8 mouse cellular contexts compared by ENCODE assay signal in the genomic region with DNA sequence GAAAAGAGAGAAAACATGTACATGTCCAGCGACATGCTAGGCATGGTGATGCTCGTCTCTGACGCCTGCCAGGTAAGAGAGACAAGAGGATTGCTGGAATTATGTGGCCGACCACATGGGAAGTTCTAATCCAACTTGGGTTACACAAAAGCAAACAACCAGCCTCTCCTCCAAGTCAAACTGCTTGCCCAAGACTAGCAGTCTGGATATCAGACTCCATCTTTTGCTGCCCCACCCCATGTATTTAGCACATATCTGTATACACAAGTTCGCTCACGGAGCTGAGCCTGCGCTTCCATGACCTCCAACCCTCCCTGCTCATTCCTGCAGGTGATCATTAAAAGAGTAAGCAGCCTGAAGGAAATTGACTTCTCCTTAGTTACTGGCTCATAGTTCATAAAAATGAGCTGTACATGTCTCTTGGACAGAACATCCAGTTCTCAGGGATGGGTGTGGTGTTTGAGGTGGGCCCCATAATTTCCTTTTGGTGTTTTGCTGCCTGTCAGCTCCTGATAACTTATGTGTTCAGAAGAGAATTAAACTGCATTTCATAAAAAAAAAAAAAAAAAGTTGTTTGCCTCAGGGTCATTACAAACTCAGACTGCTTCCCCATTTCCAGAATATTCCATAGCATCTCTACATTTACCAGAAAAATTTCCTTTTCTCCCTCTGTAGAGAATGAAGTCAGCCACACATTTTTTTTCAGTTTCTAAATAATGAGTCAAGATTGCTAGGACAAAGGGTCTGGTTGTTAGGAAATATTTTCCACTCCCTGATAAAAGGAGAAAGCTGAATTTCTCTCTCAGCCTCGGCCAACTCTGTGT. TPM values are rescaled to one million over a fixed set of nuclear protein-coding genes. Genes with fewer than 3 reads are reported as not detected.
DNase-seq lines count a peak whose midpoint lies in the region; ATAC-seq and TF ChIP-seq lines count a peak whose summit lies in the region.

No protein-coding gene starts in this region.

- 0 out of 2 replicates have a peak, but pooled peaks cover 4% of the 10 kb centered on the region for H3K27me3 ChIP-seq in heart, embryonic 11.5 days (ENCODE audit: control insufficient read depth, insufficient read depth, low read length)
- H3K27me3 ChIP-seq in limb, embryonic 14.5 days (ENCODE audit: control insufficient read depth, insufficient read depth, low read length), result peaks cover 9% of the 10 kb centered on the region; the same call in 1 of the 2 replicates
- H3K27me3 ChIP-seq in spleen, adult 2 months (ENCODE audit: control insufficient read depth, insufficient read depth, low read length), result peaks cover 9% of the 10 kb centered on the region

- H3K9ac ChIP-seq in heart, embryonic 11.5 days (ENCODE audit: low read depth, low read length), result peak overlapping the region; percentile 43
- H3K9ac ChIP-seq in limb, embryonic 14.5 days (ENCODE audit: low read depth, low read length, severe bottlenecking), result 0 out of 2 replicates have a peak overlapping the region, but pooled peaks have one; percentile 65

- ATAC-seq in heart, embryonic 11.5 days (replicated peaks; ENCODE audit: insufficient number of reproducible peaks, low FRiP score, low TSS enrichment), result no peak
- no peak for ATAC-seq in limb, embryonic 14.5 days (ENCODE audit: low FRiP score, low read depth)
- ATAC-seq in monocyte, adult 5-6 weeks (replicated peaks; ENCODE audit: insufficient number of reproducible peaks, low FRiP score, low TSS enrichment, poor library complexity, severe bottlenecking), result no peak

- H3K4me2 ChIP-seq in heart, embryonic 11.5 days, result peak overlapping the region; percentile 95
- H3K4me2 ChIP-seq in limb, embryonic 14.5 days (replicated peaks; ENCODE audit: low read depth, low read length, severe bottlenecking), result peak overlapping the region; percentile 96

- TF ChIP-seq POLR2A in bone marrow, adult 2 months (IDR thresholded peaks at IDR 0.05; ENCODE audit: borderline replicate concordance, control insufficient read depth, low read depth, low read length), result no peak
- no peak for TF ChIP-seq POLR2A in limb, embryonic 14.5 days (IDR thresholded peaks at IDR 0.05; ENCODE audit: borderline replicate concordance, extremely low read depth, insufficient read depth, insufficient read length)
- TF ChIP-seq POLR2A in spleen, adult 2 months (IDR thresholded peaks at IDR 0.05; ENCODE audit: low read depth, low read length), result no peak

- H3K9me3 ChIP-seq in heart, embryonic 11.5 days (replicated peaks; ENCODE audit: control insufficient read depth, low read length), result no peaks in the 10 kb centered on the region
- no peaks in the 10 kb centered on the region for H3K9me3 ChIP-seq in limb, embryonic 14.5 days (ENCODE audit: control insufficient read depth, low read length)

- DNase-seq in 416B (ENCODE audit: low read depth), result peak; percentile 37
- no peak for DNase-seq in limb, embryonic 14.5 days (ENCODE audit: low spot score)
- no peak for DNase-seq in spleen, adult 2 months (ENCODE audit: low read depth in 1 of 2, low spot score in 2 of 2)
- no peak for DNase-seq in ovary, adult 18-20 months (ENCODE audit: low spot score)
- DNase-seq in right cerebral cortex, postnatal 10 days (ENCODE audit: low spot score in 2 of 2), result no peak

- H3K4me1 ChIP-seq in bone marrow, adult 2 months (ENCODE audit: control insufficient read depth, insufficient read depth, low read length), result peaks cover 1% of the 10 kb centered on the region; the same call in 1 of the 2 replicates
- H3K4me1 ChIP-seq in heart, embryonic 11.5 days (ENCODE audit: control insufficient read depth, insufficient read depth, low read length), result peaks cover 34% of the 10 kb centered on the region
- peaks cover 8% of the 10 kb centered on the region; the same call in 1 of the 2 replicates for H3K4me1 ChIP-seq in limb, embryonic 14.5 days (ENCODE audit: control insufficient read depth, insufficient read depth, low read length)
- H3K4me1 ChIP-seq in spleen, adult 2 months (ENCODE audit: control insufficient read depth, insufficient read depth, insufficient read length), result peaks cover 4% of the 10 kb centered on the region; the same call in 1 of the 2 replicates

- 56% methylated on average over 8 of the region's 8 CpGs for WGBS in bone marrow, adult 2 months
- WGBS in heart, embryonic 11.5 days (ENCODE audit: insufficient replicate concordance), result 71% methylated on average over 8 of the region's 8 CpGs
- 73% methylated on average over 8 of the region's 8 CpGs for WGBS in limb, embryonic 14.5 days
- 78% methylated on average over 8 of the region's 8 CpGs for WGBS in spleen, adult 2 months

- no peak for TF ChIP-seq CTCF in bone marrow, adult 2 months (IDR thresholded peaks at IDR 0.05; ENCODE audit: control insufficient read depth, insufficient read depth, low read length)
- TF ChIP-seq CTCF in spleen, adult 2 months (IDR thresholded peaks at IDR 0.05; ENCODE audit: extremely low read depth, insufficient read depth, insufficient read length, insufficient replicate concordance), result no peak

- H3K27ac ChIP-seq in bone marrow, adult 2 months (ENCODE audit: control insufficient read depth, insufficient read depth, low read depth, low read length, poor library complexity), result peak overlapping the region; percentile 85
- H3K27ac ChIP-seq in heart, embryonic 11.5 days (ENCODE audit: low read depth, low read length), result peak overlapping the region; percentile 83
- peak overlapping the region; percentile 44; the same call in 1 of the 2 replicates for H3K27ac ChIP-seq in limb, embryonic 14.5 days (replicated peaks; ENCODE audit: low read depth, low read length)
- peak overlapping the region; percentile 38; the same call in 1 of the 2 replicates for H3K27ac ChIP-seq in spleen, adult 2 months (ENCODE audit: insufficient read depth, low read length)

- H3K4me3 ChIP-seq in bone marrow, adult 2 months (replicated peaks; ENCODE audit: control insufficient read depth, low read depth, low read length), result no peak overlapping the region
- peak overlapping the region; percentile 65; the same call in 1 of the 2 replicates for H3K4me3 ChIP-seq in heart, embryonic 11.5 days (ENCODE audit: low read depth, low read length)
- H3K4me3 ChIP-seq in limb, embryonic 14.5 days (replicated peaks; ENCODE audit: low read length), result peak overlapping the region; percentile 62
- H3K4me3 ChIP-seq in spleen, adult 2 months (ENCODE audit: extremely low read depth, insufficient read depth, insufficient read length), result peak overlapping the region; percentile 66; the same call in 1 of the 2 replicates

- no peaks in the 10 kb centered on the region for H3K36me3 ChIP-seq in heart, embryonic 11.5 days (ENCODE audit: control insufficient read depth, insufficient read depth, low read length)
- no peaks in the 10 kb centered on the region for H3K36me3 ChIP-seq in limb, embryonic 14.5 days (ENCODE audit: control insufficient read depth, insufficient read depth, low read length)
- no peaks in the 10 kb centered on the region for H3K36me3 ChIP-seq in spleen, adult 2 months (ENCODE audit: control insufficient read depth, insufficient read depth, low read length)

RNA-seq across cellular contexts. Expression of gene A930018P22Rik, which starts 0.7 kb away (rescaled TPM):
- polyA plus RNA-seq in bone marrow, adult 2 months (2011; ENCODE audit: insufficient read depth, insufficient read length, low replicate concordance, missing spikeins), result not detected in 2 replicates
- polyA plus RNA-seq in heart, embryonic 11.5 days (2014; fragmentation: Nextera tagmentation; extraction: Ambion mirVana), result 0.46 and 0.53 TPM in 2 replicates
- 0.10 TPM in 1 of 2 replicates, not detected in the other for polyA plus RNA-seq in limb, embryonic 14.5 days (2012; rRNA removed)
- 0.23 TPM in 1 of 2 replicates, not detected in the other for polyA plus RNA-seq in limb, embryonic 14.5 days (2014; fragmentation: Nextera tagmentation; extraction: Ambion mirVana)
- not detected in 2 replicates for polyA plus RNA-seq in spleen, adult 2 months (2012; rRNA removed)
- total RNA-seq in monocyte, adult 5-6 weeks (2017), result not detected in 3 replicates

RNA-seq across cellular contexts. Expression of gene Cd59a, which starts 26.3 kb away (rescaled TPM):
- polyA plus RNA-seq in bone marrow, adult 2 months (2011; ENCODE audit: insufficient read depth, insufficient read length, low replicate concordance, missing spikeins), result 22.6 and 39.7 TPM in 2 replicates
- 89.4 and 89.9 TPM in 2 replicates for polyA plus RNA-seq in heart, embryonic 11.5 days (2014; fragmentation: Nextera tagmentation; extraction: Ambion mirVana)
- 8.8 and 9.9 TPM in 2 replicates for polyA plus RNA-seq in limb, embryonic 14.5 days (2012; rRNA removed)
- polyA plus RNA-seq in limb, embryonic 14.5 days (2014; fragmentation: Nextera tagmentation; extraction: Ambion mirVana), result 14.4 and 17.2 TPM in 2 replicates
- 2.4 and 2.5 TPM in 2 replicates for polyA plus RNA-seq in spleen, adult 2 months (2012; rRNA removed)
- total RNA-seq in monocyte, adult 5-6 weeks (2017), result 1.4 to 3.9 TPM (median 1.8 TPM) in 3 replicates

RNA-seq across cellular contexts. Expression of gene Cd59b, which starts 52.2 kb away (rescaled TPM):
- polyA plus RNA-seq in bone marrow, adult 2 months (2011; ENCODE audit: insufficient read depth, insufficient read length, low replicate concordance, missing spikeins), result 8.4 and 11.5 TPM in 2 replicates
- 8.7 and 15.7 TPM in 2 replicates for polyA plus RNA-seq in heart, embryonic 11.5 days (2014; fragmentation: Nextera tagmentation; extraction: Ambion mirVana)
- 6.8 and 8.6 TPM in 2 replicates for polyA plus RNA-seq in limb, embryonic 14.5 days (2012; rRNA removed)
- 6.0 and 6.5 TPM in 2 replicates for polyA plus RNA-seq in limb, embryonic 14.5 days (2014; fragmentation: Nextera tagmentation; extraction: Ambion mirVana)
- 1.2 and 3.1 TPM in 2 replicates for polyA plus RNA-seq in spleen, adult 2 months (2012; rRNA removed)
- 2.6 to 7.2 TPM in 2 of 3 replicates, not detected in the other for total RNA-seq in monocyte, adult 5-6 weeks (2017)

RNA-seq across cellular contexts. Expression of gene Gm10799, which starts 53.5 kb away (rescaled TPM):
- not detected in 2 replicates for polyA plus RNA-seq in bone marrow, adult 2 months (2011; ENCODE audit: insufficient read depth, insufficient read length, low replicate concordance, missing spikeins)
- polyA plus RNA-seq in heart, embryonic 11.5 days (2014; fragmentation: Nextera tagmentation; extraction: Ambion mirVana), result not detected in 2 replicates
- polyA plus RNA-seq in limb, embryonic 14.5 days (2012; rRNA removed), result not detected in 2 replicates
- polyA plus RNA-seq in limb, embryonic 14.5 days (2014; fragmentation: Nextera tagmentation; extraction: Ambion mirVana), result not detected in 2 replicates
- polyA plus RNA-seq in spleen, adult 2 months (2012; rRNA removed), result not detected in 2 replicates
- total RNA-seq in monocyte, adult 5-6 weeks (2017), result not detected in 3 replicates

RNA-seq across cellular contexts. Expression of gene Gm10912, which starts 56.3 kb away (rescaled TPM):
- polyA plus RNA-seq in bone marrow, adult 2 months (2011; ENCODE audit: insufficient read depth, insufficient read length, low replicate concordance, missing spikeins), result 1.4 and 1.5 TPM in 2 replicates
- not detected in 2 replicates for polyA plus RNA-seq in heart, embryonic 11.5 days (2014; fragmentation: Nextera tagmentation; extraction: Ambion mirVana)
- 0.04 and 0.12 TPM in 2 replicates for polyA plus RNA-seq in limb, embryonic 14.5 days (2012; rRNA removed)
- not detected in 2 replicates for polyA plus RNA-seq in limb, embryonic 14.5 days (2014; fragmentation: Nextera tagmentation; extraction: Ambion mirVana)
- polyA plus RNA-seq in spleen, adult 2 months (2012; rRNA removed), result 0.06 and 0.09 TPM in 2 replicates
- total RNA-seq in monocyte, adult 5-6 weeks (2017), result 0.87 TPM in 1 of 3 replicates, not detected in the others
